Mouse (Mus musculus): ENCODE results near the gene Ube2j1.

- TF ChIP-seq GATA1 (IDR thresholded peaks at IDR 0.05; ENCODE audit: borderline replicate concordance, low read length) = no peak
- no peak for TF ChIP-seq FLI1 (IDR thresholded peaks at IDR 0.05; ENCODE audit: low read length)
These were observed 47.0 kb upstream of the Ube2j1 start for GRCm38 (mm10) chr4:32984242-32984641.
